23 mouse cellular contexts compared by ENCODE assay signal in the genomic region with DNA sequence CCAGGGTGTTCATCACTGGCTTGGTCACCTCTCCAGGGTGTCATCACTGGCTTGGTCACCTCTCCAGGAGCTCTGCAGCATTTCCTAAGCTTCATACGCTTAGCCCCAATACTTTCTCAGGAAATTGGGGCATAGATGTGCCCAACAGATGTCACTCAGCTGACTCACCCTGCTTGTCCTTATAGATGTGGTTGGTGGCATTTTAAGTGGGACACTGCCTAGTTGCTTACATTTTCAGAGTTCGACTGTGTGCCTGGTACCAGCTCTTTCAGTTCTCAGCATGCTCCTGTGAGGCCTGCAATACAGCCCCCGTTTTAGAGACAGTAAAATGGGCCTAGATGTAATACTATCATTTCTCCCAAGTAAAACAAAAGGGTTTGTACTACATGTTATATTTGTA. TPM values are rescaled to one million over a fixed set of nuclear protein-coding genes. Genes with fewer than 3 reads are reported as not detected.
"Had no signal": no experiment of that assay in that cellular context is flagged by ENCODE, and none has a peak within 500 bp of the region (broad histone marks: within the 10 kb centered on the region; RNA-seq: fewer than 3 reads in every experiment).

No protein-coding gene starts in this region.

- DNase-seq: heart, postnatal 10 days; heart, postnatal 14 days; heart, postnatal 36 days; heart, postnatal 4 days; kidney, adult 11 months; kidney, adult 18-20 months; kidney, adult 2 months; kidney, adult 8-10 months; kidney, adult 9 months; kidney, postnatal 10 days; kidney, postnatal 14 days; kidney, postnatal 25 days; kidney, postnatal 36 days; kidney, postnatal 4 days; layer of hippocampus, adult 9-11 months; layer of hippocampus, postnatal 36 days had no signal

- ATAC-seq: hindbrain, embryonic 16.5 days; hindbrain, postnatal 0 days; inflammation-experienced regulatory T-cells, adult 6 months; intestine, embryonic 15.5 days; intestine, embryonic 16.5 days; intestine, postnatal 0 days had no signal

RNA-seq across cellular contexts. Expression of a gene that starts 8.6 kb away (rescaled TPM):
- total RNA-seq: hematopoietic stem cell, adult 5-6 weeks had no signal
